Mouse (Mus musculus) intestine, embryonic 14.5 days (tissue): ENCODE measurements around the gene Poldip3. TPM values are rescaled to one million over a fixed set of nuclear protein-coding genes. Genes with fewer than 3 reads are reported as not detected.
A peak's percentile ranks its signal among the peaks of the same experiment; 100 is the strongest.

Experiments used
- ATAC-seq: fragments of 200-750 bp; cut with Nextera tagmentation; replicated peaks from 2 replicates; pipeline ENCODE4 v1.8.0; 2017; ENCODE audit warnings: low read depth, moderate number of reproducible peaks, moderate TSS enrichment, moderate library complexity; ENCODE audit not compliant: low FRiP score, low TSS enrichment
- DNase-seq: peaks from one replicate; pipeline ENCODE4 v3.0.0-alpha.2; 2018; ENCODE audit warnings: low spot score
- H3K27ac ChIP-seq: fragments of 300-500 bp; sonication (generic); 2 replicates; pipeline ENCODE4 v1.5.1; 2014; ENCODE audit warnings: low read depth, mild to moderate bottlenecking, control low read depth
- H3K27me3 ChIP-seq: fragments of 300-500 bp; sonication (generic); replicated peaks from 2 replicates; pipeline ENCODE4 v1.6.1; 2014; ENCODE audit warnings: low read length, control low read depth; ENCODE audit not compliant: control insufficient read depth, insufficient read depth
- H3K36me3 ChIP-seq: fragments of 300-500 bp; sonication (generic); 2 replicates; pipeline ENCODE4 v1.6.1; 2014; ENCODE audit warnings: low read length, control low read depth; ENCODE audit not compliant: control insufficient read depth, insufficient read depth
- H3K4me1 ChIP-seq: fragments of 300-500 bp; sonication (generic); replicated peaks from 2 replicates; pipeline ENCODE4 v1.6.1; 2014; ENCODE audit warnings: low read length, control low read depth, mixed read lengths; ENCODE audit not compliant: control insufficient read depth, insufficient read depth
- H3K4me2 ChIP-seq: fragments of 300-500 bp; sonication (generic); 2 replicates; pipeline ENCODE4 v1.6.1; 2014; ENCODE audit warnings: low read length
- H3K4me3 ChIP-seq: fragments of 300-500 bp; sonication (generic); 2 replicates; pipeline ENCODE4 v1.5.1; 2014; ENCODE audit warnings: low read depth, low read length, control low read depth, mixed read lengths
- H3K9ac ChIP-seq: fragments of 300-500 bp; sonication (generic); 2 replicates; pipeline ENCODE4 v1.6.1; 2014; ENCODE audit warnings: mild to moderate bottlenecking, low read length
- H3K9me3 ChIP-seq: fragments of 300-500 bp; sonication (generic); 2 replicates; pipeline ENCODE4 v1.6.1; 2016; ENCODE audit warnings: low read length, control low read depth; ENCODE audit not compliant: control insufficient read depth
- WGBS: fragments of 180-500 bp; shearing (Covaris S2); extraction: QIAGEN DNeasy Blood & Tissue Kit; methylation state at CpG from one replicate; pipeline ENCODE4 v1.1.7; 2014; 5-methylcytosine and 5-hydroxymethylcytosine counted together
- polyA plus RNA-seq: library from polyadenylated mRNA; unstranded; fragments of >200 nt; fragmentation: Nextera tagmentation; extraction: Ambion mirVana; gene quantifications from 2 replicates; pipeline ENCODE4 v1.2.1, GENCODE M21; 2014

The Poldip3 gene
- polyA plus RNA-seq, 1 experiment from 2014 or later: 145 TPM

DNA sequence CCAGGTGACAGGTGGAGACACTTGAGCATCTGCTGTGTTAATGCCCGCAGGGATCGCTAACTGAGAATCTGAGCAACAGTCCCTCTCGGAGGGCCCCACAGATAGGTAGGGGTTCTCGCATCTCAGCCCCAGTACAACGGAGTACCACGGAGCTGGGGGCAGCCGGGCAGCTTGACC lies 59.9 kb downstream of the Poldip3 start, which contains the start of gene Serhl:
Gene Serhl (plus strand): TSS at position 78 of the 177 bp plus-strand sequence.
- Histone ChIP-seq H3K4me3 (no peak within 1 kb of the TSS), H3K27me3 (0 out of 2 replicates have a peak, but pooled peaks cover 7% of the 10 kb centered on the region), H3K9me3 (no peaks in the 10 kb centered on the region), H3K4me1 (peaks cover 8% of the 10 kb centered on the region), H3K9ac (no peak within 1 kb of the TSS), H3K27ac (no peak within 1 kb of the TSS), H3K36me3 (no peaks in the 10 kb centered on the region), H3K4me2 (peak within 1 kb of the TSS; percentile 25; the same call in 1 of the 2 replicates)
- DNase-seq (no peak), ATAC-seq (no peak)
- WGBS: 22% methylated on average over 7 of the region's 7 CpGs

DNA sequence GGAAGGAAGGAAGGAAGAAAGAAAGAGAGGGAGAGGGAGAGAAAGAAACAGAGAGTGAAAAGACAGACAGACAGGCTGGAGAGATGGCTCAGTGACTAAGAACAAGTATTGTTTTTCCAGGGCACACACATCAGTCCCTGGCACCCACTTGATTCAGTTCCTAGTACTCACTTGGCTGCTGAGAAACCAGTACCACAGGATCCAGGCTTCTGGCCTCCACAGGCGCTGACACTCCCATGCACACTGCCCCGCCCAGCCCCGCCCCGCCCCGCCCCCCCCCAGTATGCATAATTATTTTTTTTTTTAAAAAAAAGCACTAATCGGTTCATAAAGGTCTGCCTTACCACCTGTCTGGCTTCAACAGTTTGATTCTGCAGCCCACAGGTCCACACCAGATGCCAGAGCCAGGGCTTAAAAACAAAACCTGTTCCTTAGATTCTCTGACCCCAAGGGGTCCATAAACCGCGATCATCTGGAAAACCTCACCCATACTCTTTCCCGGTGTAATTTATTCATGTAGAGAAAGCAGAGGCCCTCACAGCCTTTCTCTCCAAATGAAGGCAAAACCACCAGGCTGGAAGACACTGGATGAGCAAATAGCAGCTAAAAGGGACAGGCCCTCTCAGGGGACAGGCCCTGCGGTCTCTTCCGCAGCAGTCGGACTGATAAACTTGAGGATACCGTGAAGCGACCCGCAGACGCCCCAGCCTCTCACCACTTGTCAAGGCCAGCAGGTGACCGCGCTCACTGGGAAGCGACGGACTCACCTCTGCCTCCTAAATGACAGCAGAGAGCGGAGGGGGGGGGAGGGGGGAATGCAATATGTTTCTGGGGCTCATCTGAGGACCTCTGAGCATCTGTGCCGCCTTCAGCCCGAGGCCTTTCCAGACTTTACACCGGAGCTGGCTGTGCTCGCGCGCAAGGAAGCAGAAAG lies 60.4 kb downstream of the Poldip3 start:
- H3K9ac ChIP-seq: no peak overlapping the region
- no peak overlapping the region for H3K4me3 ChIP-seq
- 9% methylated on average over 27 of the region's 27 CpGs for WGBS
- no peaks in the 10 kb centered on the region for H3K9me3 ChIP-seq
- H3K27me3 ChIP-seq: 0 out of 2 replicates have a peak, but pooled peaks cover 7% of the 10 kb centered on the region
- H3K4me1 ChIP-seq: peaks cover 8% of the 10 kb centered on the region
- H3K36me3 ChIP-seq: no peaks in the 10 kb centered on the region
- ATAC-seq (no peak), DNase-seq (no peak)
- H3K27ac ChIP-seq: no peak overlapping the region
- H3K4me2 ChIP-seq: peak overlapping the region; percentile 25; the same call in 1 of the 2 replicates

DNA sequence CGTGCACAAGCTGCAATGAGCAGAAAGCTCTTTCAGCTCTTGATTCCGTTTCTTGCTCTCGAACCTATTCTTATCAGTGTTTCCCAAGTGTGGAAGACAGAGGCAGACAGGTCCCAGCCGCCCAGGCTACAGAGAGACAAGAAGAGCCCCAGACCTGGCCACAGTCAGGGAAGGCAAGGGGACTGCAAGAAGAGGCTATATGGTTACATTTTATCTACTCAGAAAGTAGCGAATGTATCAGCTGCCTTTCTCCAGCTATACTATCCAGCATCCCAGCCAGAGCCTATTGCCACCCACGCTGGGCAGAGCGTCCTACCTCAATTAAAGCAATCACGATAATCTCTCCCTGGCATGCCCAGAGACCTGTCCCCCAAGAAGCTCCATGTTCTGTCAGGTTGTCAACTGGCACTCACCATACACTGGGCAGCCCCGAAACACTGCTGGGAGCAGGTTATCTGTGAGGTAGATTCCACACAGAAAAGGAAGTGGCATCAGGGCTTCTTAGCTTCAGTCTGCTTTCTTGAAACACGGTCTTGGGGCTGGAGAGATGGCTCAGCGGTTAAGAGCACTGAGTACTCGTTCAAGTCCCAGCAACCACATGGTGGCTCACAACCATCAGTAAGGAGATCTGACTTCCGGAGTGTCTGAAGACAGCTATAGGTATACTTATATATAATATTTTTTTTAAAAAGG lies 62.4 kb downstream of the Poldip3 start:
- H3K4me1 ChIP-seq: peaks cover 8% of the 10 kb centered on the region
- H3K4me2 ChIP-seq: no peak overlapping the region
- DNase-seq: no peak
- H3K9ac ChIP-seq: no peak overlapping the region
- no peak overlapping the region for H3K27ac ChIP-seq
- H3K27me3 ChIP-seq: 0 out of 2 replicates have a peak, but pooled peaks cover 7% of the 10 kb centered on the region
- no peak for ATAC-seq
- H3K9me3 ChIP-seq: no peaks in the 10 kb centered on the region
- no peaks in the 10 kb centered on the region for H3K36me3 ChIP-seq
- WGBS: 84% methylated on average over 13 of the region's 13 CpGs
- no peak overlapping the region for H3K4me3 ChIP-seq

- H3K27ac ChIP-seq: no peak overlapping the region
- no peak overlapping the region for H3K4me2 ChIP-seq
- H3K27me3 ChIP-seq: 0 out of 2 replicates have a peak, but pooled peaks cover 7% of the 10 kb centered on the region
- 38% methylated on average over 7 of the region's 7 CpGs for WGBS
- ATAC-seq (no peak), DNase-seq (no peak)
- H3K9me3 ChIP-seq: no peaks in the 10 kb centered on the region
- peaks cover 8% of the 10 kb centered on the region for H3K4me1 ChIP-seq
- H3K4me3 ChIP-seq: no peak overlapping the region
- no peaks in the 10 kb centered on the region for H3K36me3 ChIP-seq
- H3K9ac ChIP-seq: no peak overlapping the region
Measured at GRCm38 (mm10) chr15:83085901-83086300, 63.3 kb downstream of the Poldip3 start.

DNA sequence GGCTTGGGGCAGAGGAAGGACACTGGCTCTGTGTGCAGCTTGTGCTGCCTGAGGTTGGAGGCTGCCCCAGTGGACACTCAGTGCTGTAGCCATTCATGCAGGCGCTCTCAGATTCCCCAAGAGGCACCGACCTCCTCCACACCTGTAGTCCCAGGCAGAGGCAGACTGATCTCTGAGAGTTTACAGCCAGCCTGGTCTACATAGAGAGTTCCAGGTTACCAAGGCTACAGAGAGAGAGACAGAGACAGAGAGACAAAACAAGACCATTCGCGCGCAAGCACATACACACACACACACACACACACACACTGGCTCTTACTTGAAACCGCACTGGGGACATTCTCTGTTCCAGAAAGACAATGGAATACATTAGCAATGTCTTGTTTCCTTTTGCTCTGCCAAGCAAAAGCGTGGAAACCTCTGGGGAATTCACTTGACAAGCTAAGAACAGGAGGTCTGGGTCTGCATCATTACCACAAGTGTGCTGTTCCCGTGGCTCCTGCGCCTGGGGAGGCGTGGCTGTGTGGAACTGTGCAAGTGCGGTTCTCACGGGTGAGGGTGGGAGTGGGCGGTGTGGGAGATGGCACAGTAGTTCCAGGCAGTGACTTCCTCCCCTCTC lies 65.1 kb downstream of the Poldip3 start:
- WGBS: 67% methylated on average over 13 of the region's 13 CpGs
- Histone ChIP-seq H3K4me1 (peaks cover 5% of the 10 kb centered on the region), H3K9ac (no peak overlapping the region), H3K9me3 (no peaks in the 10 kb centered on the region), H3K27me3 (no peaks in the 10 kb centered on the region), H3K4me3 (no peak overlapping the region), H3K4me2 (no peak overlapping the region), H3K27ac (no peak overlapping the region), H3K36me3 (no peaks in the 10 kb centered on the region)
- DNase-seq: no peak
- no peak for ATAC-seq

DNA sequence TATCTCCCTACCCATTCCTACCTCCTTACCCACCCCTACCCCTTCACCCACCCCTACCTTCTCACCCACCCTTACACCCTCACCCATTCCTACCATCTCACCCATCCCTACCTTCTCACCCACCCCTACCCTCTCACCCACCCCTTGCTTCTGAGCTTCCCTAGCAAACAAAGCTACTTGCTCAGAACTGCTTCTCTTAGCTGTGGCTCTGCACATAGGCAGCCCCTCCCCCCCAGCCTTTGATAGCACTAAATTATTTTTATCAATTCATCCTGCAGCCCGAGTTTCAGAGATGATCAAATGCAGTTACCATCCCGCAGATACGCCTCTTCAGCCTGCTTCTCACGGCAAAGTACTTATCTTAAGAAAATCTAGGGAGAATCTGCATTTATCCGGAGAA lies 65.7 kb downstream of the Poldip3 start:
- Histone ChIP-seq H3K4me3 (no peak overlapping the region), H3K36me3 (no peaks in the 10 kb centered on the region), H3K4me2 (no peak overlapping the region), H3K27ac (no peak overlapping the region), H3K9ac (no peak overlapping the region), H3K4me1 (no peaks in the 10 kb centered on the region; the same call in 1 of the 2 replicates), H3K27me3 (no peaks in the 10 kb centered on the region), H3K9me3 (no peaks in the 10 kb centered on the region)
- ATAC-seq (no peak), DNase-seq (no peak)
- WGBS: 69% methylated on average over 5 of the region's 5 CpGs

Other genes starting within 250 kb of the Poldip3 start
- gene Tcf20, start 161.5 kb downstream of the Poldip3 start, polyA plus RNA-seq: 11.7 and 12.4 TPM in 2 replicates
- 3.6 and 3.7 TPM in 2 replicates for gene Nfam1, start 116.1 kb downstream of the Poldip3 start, polyA plus RNA-seq
- gene Serhl, start 59.9 kb downstream of the Poldip3 start, polyA plus RNA-seq: 64.2 and 71.9 TPM in 2 replicates
- gene Rrp7a, start 26.6 kb downstream of the Poldip3 start, polyA plus RNA-seq: 60.7 and 66.4 TPM in 2 replicates
- 159 and 168 TPM in 2 replicates for gene Cyb5r3, start 23.2 kb upstream of the Poldip3 start, polyA plus RNA-seq
- gene A4galt, start 102.4 kb upstream of the Poldip3 start, polyA plus RNA-seq: 3.3 and 3.4 TPM in 2 replicates
- 53.5 and 54.6 TPM in 2 replicates for gene Arfgap3, start 200.9 kb upstream of the Poldip3 start, polyA plus RNA-seq